Mouse (Mus musculus) heart, postnatal 0 days (tissue): ENCODE measurements around the gene Wipf2. TPM values are rescaled to one million over a fixed set of nuclear protein-coding genes. Genes with fewer than 3 reads are reported as not detected.
A peak's percentile ranks its signal among the peaks of the same experiment; 100 is the strongest.
"Not testable (repeated sequence)": the region's sequence is repeated elsewhere in the genome, so short reads cannot be mapped to it uniquely, and the experiment has no call there.

Experiments
- ATAC-seq: fragments of 200-750 bp; cut with Nextera tagmentation; 2 replicates; pipeline ENCODE4 v1.8.0; 2017; ENCODE audit warnings: low read depth, moderate number of reproducible peaks, moderate library complexity; ENCODE audit not compliant: insufficient read depth
- DNase-seq: peaks from one replicate; pipeline ENCODE4 v3.0.0-alpha.2; 2016; ENCODE audit warnings: low spot score
- H3K27ac ChIP-seq: fragments of 300-500 bp; sonication (generic); 2 replicates; pipeline ENCODE4 v1.5.1; 2014; ENCODE audit warnings: low read depth, mild to moderate bottlenecking
- H3K27me3 ChIP-seq: fragments of 300-500 bp; sonication (generic); 2 replicates; pipeline ENCODE4 v1.6.1; 2014; ENCODE audit warnings: low read length, mixed read lengths; ENCODE audit not compliant: control insufficient read depth, insufficient read depth
- H3K36me3 ChIP-seq: fragments of 300-500 bp; sonication (generic); replicated peaks from 2 replicates; pipeline ENCODE4 v1.6.1; 2014; ENCODE audit warnings: low read length, mixed read lengths; ENCODE audit not compliant: control insufficient read depth, insufficient read depth
- H3K4me1 ChIP-seq: fragments of 300-500 bp; sonication (generic); 2 replicates; pipeline ENCODE4 v1.6.1; 2014; ENCODE audit warnings: antibody characterized with exemption; ENCODE audit not compliant: control insufficient read depth, insufficient read depth
- H3K4me2 ChIP-seq: fragments of 300-500 bp; sonication (generic); 2 replicates; pipeline ENCODE4 v1.6.1; 2014; ENCODE audit warnings: low read depth, mild to moderate bottlenecking, low read length, moderate library complexity
- H3K4me3 ChIP-seq: fragments of 300-500 bp; sonication (generic); 2 replicates; pipeline ENCODE4 v1.5.1; 2014; ENCODE audit warnings: low read depth, low read length
- H3K9ac ChIP-seq: fragments of 300-500 bp; sonication (generic); replicated peaks from 2 replicates; pipeline ENCODE4 v1.6.1; 2014; ENCODE audit warnings: low read depth, low read length, mixed read lengths
- H3K9me3 ChIP-seq: fragments of 300-500 bp; sonication (generic); replicated peaks from 2 replicates; pipeline ENCODE4 v1.6.1; 2016; ENCODE audit warnings: low read length; ENCODE audit not compliant: control insufficient read depth
- CTCF ChIP-seq: IDR thresholded peaks from 2 replicates; pipeline ENCODE4 v1.5.1; 2016; ENCODE audit warnings: antibody characterized with exemption, control low read depth, low read depth
- EP300 ChIP-seq: IDR thresholded peaks from 2 replicates; pipeline ENCODE4 v1.6.1; 2016; ENCODE audit warnings: antibody characterized with exemption, low read depth
- WGBS: fragments of 180-500 bp; shearing (Covaris S2); extraction: QIAGEN DNeasy Blood & Tissue Kit; methylation state at CpG from one replicate; pipeline ENCODE4 v1.1.7; 2014; 5-methylcytosine and 5-hydroxymethylcytosine counted together
- polyA plus RNA-seq: library from polyadenylated mRNA; unstranded; fragments of >200 nt; fragmentation: Nextera tagmentation; extraction: Ambion mirVana; gene quantifications from 2 replicates; pipeline ENCODE4 v1.2.1, GENCODE M21; 2015
- total RNA-seq: library from RNA; depleted of rRNA; stranded (reverse); fragments of >200 nt; gene quantifications from 2 replicates; pipeline ENCODE4 v1.2.3, GENCODE M21; 2014; ENCODE audit warnings: low replicate concordance; rRNA removed

Wipf2 gene
- 3.4 and 6.2 TPM in 2 replicates for total RNA-seq
- polyA plus RNA-seq, result 1.5 and 1.8 TPM in 2 replicates

- Histone ChIP-seq H3K9me3 (no peaks in the 10 kb centered on the region), H3K4me2 (peak within 1 kb of the TSS; percentile 66), H3K36me3 (peaks cover 13% of the 10 kb centered on the region), H3K4me1 (0 out of 2 replicates have a peak, but pooled peaks cover 8% of the 10 kb centered on the region), H3K27ac (peak within 1 kb of the TSS; percentile 79), H3K9ac (peak within 1 kb of the TSS; percentile 84), H3K27me3 (no peaks in the 10 kb centered on the region), H3K4me3 (peak within 1 kb of the TSS; percentile 84)
- DNase-seq (peak; percentile 96), ATAC-seq (peak; percentile 93)
- WGBS, result 7% methylated on average over 40 of the region's 41 CpGs
- TF ChIP-seq CTCF (peak; percentile 73), EP300 (peak; percentile 41; the same call in 1 of the 2 replicates)
Observed at GRCm38 (mm10) chr11:98863028-98863750, at the start of gene Wipf2. Gene Wipf2 (plus strand): TSS chr11:98863638.

GRCm38 (mm10) chr11:98816706-98817239, 46.7 kb upstream of the Wipf2 start:
- DNase-seq (no peak), ATAC-seq (no peak)
- Histone ChIP-seq H3K27ac (no peak overlapping the region), H3K9ac (no peak overlapping the region), H3K27me3 (no peaks in the 10 kb centered on the region), H3K4me3 (no peak overlapping the region), H3K9me3 (no peaks in the 10 kb centered on the region), H3K4me1 (no peaks in the 10 kb centered on the region), H3K36me3 (peaks cover 86% of the 10 kb centered on the region), H3K4me2 (no peak overlapping the region)
- TF ChIP-seq CTCF (no peak), EP300 (no peak)
- WGBS, result 83% methylated on average over 1 of the region's 1 CpGs

GRCm38 (mm10) chr11:98820968-98821367, 42.5 kb upstream of the Wipf2 start:
- no peak for DNase-seq
- Histone ChIP-seq H3K27ac (no peak overlapping the region), H3K4me2 (no peak overlapping the region), H3K27me3 (no peaks in the 10 kb centered on the region), H3K36me3 (peaks cover 88% of the 10 kb centered on the region), H3K4me3 (no peak overlapping the region), H3K9ac (no peak overlapping the region), H3K9me3 (no peaks in the 10 kb centered on the region), H3K4me1 (no peaks in the 10 kb centered on the region)
- no peak for ATAC-seq
- WGBS, result 93% methylated on average over 5 of the region's 5 CpGs
- no peak for TF ChIP-seq EP300
- no peak for TF ChIP-seq CTCF

- WGBS, result 100% methylated on average over 2 of the region's 2 CpGs
- ATAC-seq, result not testable (repeated sequence)
Observed at GRCm38 (mm10) chr11:98826071-98826470, 37.4 kb upstream of the Wipf2 start.

GRCm38 (mm10) chr11:98827877-98828276, 35.6 kb upstream of the Wipf2 start:
- 86% methylated on average over 2 of the region's 2 CpGs for WGBS
- Histone ChIP-seq H3K9ac (no peak overlapping the region), H3K27ac (no peak overlapping the region), H3K4me2 (no peak overlapping the region), H3K4me1 (no peaks in the 10 kb centered on the region), H3K4me3 (no peak overlapping the region), H3K36me3 (peaks cover 73% of the 10 kb centered on the region), H3K27me3 (no peaks in the 10 kb centered on the region), H3K9me3 (no peaks in the 10 kb centered on the region)
- no peak for ATAC-seq
- DNase-seq, result no peak
- TF ChIP-seq EP300, result no peak
- TF ChIP-seq CTCF, result no peak

More at GRCm38 (mm10) chr11:98826071-98826470, 37.4 kb upstream of the Wipf2 start:
- not testable (repeated sequence) for H3K27ac ChIP-seq, H3K4me1 ChIP-seq, H3K27me3 ChIP-seq, H3K4me3 ChIP-seq, H3K9me3 ChIP-seq, DNase-seq, H3K9ac ChIP-seq, H3K4me2 ChIP-seq
- H3K36me3 ChIP-seq, result peaks cover 73% of the 10 kb centered on the region
